Mouse (Mus musculus): ENCODE results near the gene Hipk1.

DNA sequence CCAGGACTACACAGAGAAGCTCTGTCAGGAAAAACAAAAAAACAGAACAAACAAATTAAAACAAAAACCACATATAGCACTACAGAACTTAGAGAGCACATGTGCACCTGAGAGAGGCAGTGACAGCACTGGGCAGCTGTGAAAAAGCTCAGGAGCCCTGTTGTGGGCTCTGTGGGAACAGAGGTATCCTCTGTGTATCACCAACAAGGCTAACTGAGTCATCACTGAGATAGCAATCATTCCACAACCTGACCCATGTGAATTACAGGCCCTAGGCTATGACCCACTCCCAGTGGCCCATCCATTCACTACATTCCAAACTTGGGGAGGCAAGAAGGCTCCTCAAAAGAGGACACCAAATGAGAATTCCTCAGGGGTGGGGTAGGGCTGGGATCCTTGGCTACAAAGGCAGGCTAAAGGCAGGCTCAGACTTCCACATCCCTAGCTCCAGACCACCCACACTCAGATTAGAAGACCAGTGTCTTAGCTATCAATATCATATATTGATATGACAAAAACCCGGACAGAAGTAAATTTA is 94.9 kb downstream of the Hipk1 start:
- TF ChIP-seq POLR2A (IDR thresholded peaks at IDR 0.05; ENCODE audit: insufficient read length, low read depth) (no peak), TCF12 (IDR thresholded peaks at IDR 0.05; ENCODE audit: insufficient read depth, poor library complexity, severe bottlenecking) (no peak), MAX (IDR thresholded peaks at IDR 0.05; ENCODE audit: low read depth) (no peak), USF1 (IDR thresholded peaks at IDR 0.05; ENCODE audit: low read depth) (no peak), SRF (IDR thresholded peaks at IDR 0.05; ENCODE audit: control insufficient read depth, insufficient read length, low read depth) (no peak), REST (IDR thresholded peaks at IDR 0.05; ENCODE audit: insufficient read depth, insufficient read length) (no peak), MYOD1 (IDR thresholded peaks at IDR 0.05; ENCODE audit: control insufficient read depth in 1 of 3, insufficient read length in 2 of 3, low read depth in 2 of 3) (peak in 1 of 3 experiments; percentile 19), POLR2AphosphoS2 (IDR thresholded peaks at IDR 0.05; ENCODE audit: insufficient read length, low read depth) (no peak), MYOG (IDR thresholded peaks at IDR 0.05; ENCODE audit: control insufficient read depth in 1 of 3, insufficient read depth in 1 of 3, insufficient read length in 2 of 3, low read depth in 2 of 3) (peak in 1 of 3 experiments; percentile 9), TCF3 (IDR thresholded peaks at IDR 0.05; ENCODE audit: insufficient read length, low read depth) (no peak), E2F4 (IDR thresholded peaks at IDR 0.05; ENCODE audit: insufficient read depth) (no peak)

Data from myocyte (in vitro differentiated cells).